Mouse (Mus musculus): ENCODE measurements at regions not wholly inside any gene's neighbourhood (a gene's known extent, or its start where the extent isn't known, plus 50 kb on each side); places are given as distances from the start of the nearest gene placed in this dataset.

- TF ChIP-seq FLI1 (IDR thresholded peaks at IDR 0.05; ENCODE audit: low read length) (no peak), GATA1 (IDR thresholded peaks at IDR 0.05; ENCODE audit: borderline replicate concordance, low read length) (no peak)
These were observed 61.4 kb upstream of the Vav3 start for GRCm38 (mm10) chr3:109279086-109279485.
